Mouse (Mus musculus) C2C12 (cell line): ENCODE measurements around the gene Ptk6.

Experiments used
- CEBPB ChIP-seq: IDR thresholded peaks from one replicate; pipeline ENCODE4 v1.6.1; 2011; ENCODE audit warnings: low read depth, mild to moderate bottlenecking, control low read depth, moderate library complexity
- CTCF ChIP-seq: IDR thresholded peaks from one replicate; pipeline ENCODE4 v1.5.1; 2011; ENCODE audit not compliant: control insufficient read depth, insufficient read depth, insufficient read length
- FOSL1 ChIP-seq: IDR thresholded peaks from one replicate; pipeline ENCODE4 v1.8.0; 2011; ENCODE audit warnings: mild to moderate bottlenecking, low read length; ENCODE audit not compliant: poor library complexity, insufficient read depth, severe bottlenecking
- MAX ChIP-seq: IDR thresholded peaks from one replicate; pipeline ENCODE4 v1.6.1; 2011; ENCODE audit warnings: mild to moderate bottlenecking, control low read depth
- MYOD1 ChIP-seq: IDR thresholded peaks from one replicate; pipeline ENCODE4 v1.6.1; 2011; ENCODE audit warnings: low read depth; ENCODE audit not compliant: control insufficient read depth, insufficient read length
- MYOG ChIP-seq: IDR thresholded peaks from one replicate; pipeline ENCODE4 v1.6.1; 2011; ENCODE audit not compliant: control insufficient read depth, insufficient read length; ENCODE audit errors: extremely low read depth
- USF1 ChIP-seq: IDR thresholded peaks from one replicate; pipeline ENCODE4 v1.6.1; 2011; ENCODE audit warnings: low read depth, mild to moderate bottlenecking, control low read depth, moderate library complexity

DNA sequence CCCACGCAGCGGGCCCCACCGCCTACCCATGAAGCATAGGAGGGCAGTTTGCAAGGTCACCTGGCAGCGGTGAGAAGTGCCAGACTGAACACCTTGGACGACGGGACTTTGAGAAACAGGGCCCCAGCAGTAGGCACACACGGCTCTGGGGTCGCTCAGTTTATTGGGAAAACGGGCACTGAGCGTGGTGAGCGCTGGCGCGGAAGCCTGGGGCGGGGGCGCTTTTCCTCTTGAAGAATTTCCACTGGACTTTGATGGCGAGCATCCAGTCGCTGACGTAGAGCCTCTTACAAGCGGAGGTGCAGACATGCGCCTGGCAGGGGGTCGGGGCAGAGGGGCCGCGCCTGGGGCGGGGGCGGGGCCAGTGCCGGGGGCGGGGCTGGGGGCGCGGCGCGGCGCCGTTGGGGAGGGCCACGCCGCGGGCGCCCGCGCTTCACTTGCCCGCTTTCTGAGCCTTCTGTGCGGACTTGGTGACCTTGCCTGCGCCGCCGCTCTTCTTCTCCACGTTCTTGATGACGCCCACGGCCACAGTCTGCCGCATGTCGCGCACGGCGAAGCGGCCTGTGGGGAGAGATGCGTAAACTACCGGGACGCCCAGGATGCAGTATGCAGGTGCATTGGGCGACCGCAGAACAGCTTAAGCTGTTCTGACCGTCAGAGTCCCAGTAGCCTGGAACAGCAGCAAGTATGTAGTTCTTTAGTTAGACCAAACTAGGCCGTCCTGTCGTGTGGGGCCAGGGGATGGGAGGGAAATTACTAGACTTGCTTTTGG lies 54.9 kb downstream of the Ptk6 start:
- TF ChIP-seq USF1, result no peak
- no peak for TF ChIP-seq CTCF
- TF ChIP-seq MAX, result no peak
- no peak for TF ChIP-seq CEBPB
- no peak for TF ChIP-seq FOSL1
- no peak for TF ChIP-seq MYOG
- TF ChIP-seq MYOD1, result no peak
